Mouse (Mus musculus): ENCODE measurements around the gene Gpr18. TPM values are rescaled to one million over a fixed set of nuclear protein-coding genes. Genes with fewer than 3 reads are reported as not detected.
"Not testable (repeated sequence)": the region's sequence is repeated elsewhere in the genome, so short reads cannot be mapped to it uniquely, and the experiment has no call there.

Gene Gpr18
- total RNA-seq, 2 experiments from 2014 or later: 0.25 TPM; not detected in 1

DNA sequence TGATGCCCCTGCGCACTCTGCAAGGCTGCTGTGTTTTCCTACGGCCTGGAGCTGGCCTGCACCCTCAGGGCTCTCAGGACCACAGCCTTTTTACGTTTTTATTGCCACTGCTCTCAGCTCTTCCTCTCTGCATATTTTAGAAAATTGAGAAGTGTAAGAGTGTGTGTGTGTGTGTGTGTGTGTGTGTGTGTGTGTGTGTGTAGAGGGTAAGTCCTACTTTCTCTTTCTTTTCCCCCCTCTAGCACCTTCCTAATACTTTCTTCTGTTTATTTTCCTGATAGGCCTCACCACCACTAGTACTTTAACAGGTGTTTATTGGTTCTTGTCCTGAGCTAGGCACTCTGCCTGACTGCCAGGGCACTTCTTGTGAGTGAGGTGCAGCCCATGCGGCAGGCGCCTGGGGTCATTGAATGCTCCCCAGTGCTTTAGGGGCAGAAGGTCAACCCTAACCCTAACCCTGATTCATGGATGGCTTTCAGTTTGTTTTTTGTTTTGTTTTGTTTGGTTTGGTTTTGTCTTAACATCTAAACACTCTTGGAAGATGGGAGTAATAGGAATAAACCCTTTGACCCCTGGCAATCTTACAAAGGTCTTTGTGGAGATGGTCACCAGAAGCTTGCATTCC, 21.0 kb downstream of the Gpr18 start:
- no peak for DNase-seq (ENCODE audit: low spot score in 2 of 2)

DNA sequence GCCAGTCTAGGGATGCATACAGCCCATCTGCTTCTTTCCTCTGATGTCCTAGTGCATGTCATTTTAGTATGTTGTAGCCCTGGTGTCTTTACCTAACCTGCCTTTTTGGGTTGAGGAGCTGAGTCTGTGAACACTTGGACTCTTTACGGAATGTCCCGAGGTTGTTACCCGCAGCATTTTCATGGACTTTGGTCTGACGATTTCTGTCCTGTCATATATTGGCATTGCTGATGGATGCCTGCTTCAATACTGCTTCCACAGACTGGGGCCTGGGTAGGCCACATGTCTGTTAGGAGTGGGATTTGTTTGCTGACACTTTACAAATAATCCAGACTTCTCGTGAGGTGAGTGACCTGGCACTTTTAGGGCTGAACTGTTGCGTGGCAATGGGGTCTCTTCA, 21.8 kb downstream of the Gpr18 start:
- DNase-seq (ENCODE audit: low spot score in 2 of 2): no peak

DNA sequence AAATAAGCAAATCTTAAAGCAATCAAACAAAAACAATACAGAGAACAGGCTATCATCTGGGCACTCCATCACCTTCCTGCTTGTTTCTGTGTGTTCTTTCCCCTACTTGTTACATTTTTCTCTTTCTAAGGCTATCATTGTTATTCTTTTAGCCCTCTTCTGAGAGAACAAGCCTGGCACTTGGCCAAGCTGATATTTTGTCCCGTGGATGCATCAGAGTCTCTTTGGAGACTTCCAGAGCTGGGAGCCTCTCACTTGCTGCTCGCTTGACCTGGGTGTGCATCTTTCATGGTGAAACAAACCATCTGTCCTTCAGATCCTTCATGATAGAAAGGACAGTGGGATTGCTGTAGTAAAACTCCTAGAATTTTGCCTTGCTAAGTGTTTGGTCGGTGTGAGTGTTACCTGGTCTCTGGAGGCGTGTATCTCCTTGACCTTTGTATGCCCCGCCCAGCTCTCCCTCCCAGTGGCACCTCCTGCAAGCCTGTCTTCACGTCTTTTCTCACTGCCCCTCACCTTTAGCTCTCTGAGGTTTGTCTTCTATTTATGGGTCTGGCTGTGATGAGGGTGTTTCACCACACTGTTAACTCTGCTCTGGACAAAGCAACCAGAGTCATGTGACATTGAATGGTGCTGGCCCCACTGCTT, 31.3 kb downstream of the Gpr18 start:
- no peak for DNase-seq (ENCODE audit: low spot score in 2 of 2)

GRCm38 (mm10) chr14:121881211-121881610, 34.4 kb downstream of the Gpr18 start:
- DNase-seq (ENCODE audit: low spot score in 2 of 2): no peak

GRCm38 (mm10) chr14:121879266-121879840, 36.2 kb downstream of the Gpr18 start:
- DNase-seq (ENCODE audit: low spot score in 2 of 2): no peak

DNA sequence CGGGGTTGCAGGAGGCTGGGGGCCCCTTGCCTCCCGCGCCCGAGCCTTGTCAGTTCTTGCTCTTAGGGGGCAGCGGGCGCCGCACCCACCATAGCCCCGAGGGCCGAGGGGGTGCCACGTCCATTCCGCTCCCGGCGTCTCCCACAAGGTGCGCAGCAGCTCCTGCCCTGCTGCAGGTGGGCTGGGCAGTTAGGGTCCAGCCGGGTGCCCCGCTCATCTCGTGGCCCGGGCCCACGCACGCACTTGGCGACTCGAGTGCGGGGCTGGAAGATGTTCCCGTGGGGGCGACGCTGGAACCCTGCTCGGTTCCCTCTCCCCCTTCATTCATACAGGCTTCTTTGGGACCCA, 36.7 kb downstream of the Gpr18 start:
- DNase-seq (ENCODE audit: low spot score in 2 of 2): peak in 1 of 2 experiments; percentile 13

DNA sequence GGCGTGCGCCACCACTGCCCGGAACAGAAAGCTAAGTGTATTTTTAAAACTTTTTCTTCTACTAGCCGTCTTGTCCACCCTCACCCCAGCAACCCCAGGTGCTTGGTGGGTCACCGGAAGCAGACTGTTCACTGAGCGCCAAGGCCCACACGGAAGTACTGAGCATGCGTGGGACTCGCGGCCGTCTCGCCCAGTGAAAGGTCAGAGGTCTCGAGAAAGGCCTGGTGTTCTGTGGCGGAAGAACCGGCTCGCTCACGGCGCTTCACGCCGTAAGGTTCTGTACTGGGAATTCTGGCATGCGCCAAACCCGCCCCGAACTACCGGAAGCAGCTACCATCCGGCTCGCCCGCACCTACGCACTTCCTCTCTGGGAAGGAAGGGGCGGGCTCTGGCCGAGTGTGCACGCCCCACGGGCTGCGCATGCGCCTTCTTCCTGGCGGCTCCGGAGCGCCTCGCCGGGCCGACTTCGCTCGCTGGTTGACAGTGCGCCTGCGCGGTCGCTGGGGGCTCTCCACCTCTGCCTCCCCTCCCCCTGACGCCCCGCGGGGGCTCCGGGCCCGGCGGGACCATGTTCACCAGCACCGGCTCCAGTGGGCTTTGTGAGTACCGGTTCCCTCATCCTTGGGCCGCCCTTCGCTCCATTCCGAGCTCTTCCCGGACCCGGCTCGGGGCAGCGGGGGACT, 37.3 kb downstream of the Gpr18 start, which contains the start of gene Ubac2:
TSS of gene Ubac2 (plus strand) at position 445 of the 683 bp plus-strand sequence.
- DNase-seq (ENCODE audit: low spot score in 2 of 2): peak; percentile 96 to 98

DNA sequence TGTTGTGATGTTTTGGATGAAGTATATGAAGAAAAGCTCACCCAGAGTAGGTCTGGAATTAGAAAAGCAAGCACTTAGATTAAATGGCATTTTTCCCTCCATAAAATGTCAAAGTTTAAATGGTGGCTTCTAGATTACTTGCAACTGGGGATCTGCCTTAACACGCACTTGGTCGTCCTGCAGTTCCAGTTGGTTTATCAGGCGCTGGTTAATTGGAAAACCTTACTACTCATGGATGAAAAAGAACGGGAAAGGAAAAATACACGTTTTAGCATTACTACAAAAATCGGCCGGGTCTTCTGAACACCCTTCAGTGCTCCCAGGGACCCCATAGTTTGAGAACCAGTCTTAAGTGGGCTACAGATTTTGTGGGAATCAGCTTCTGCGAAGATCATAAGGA, 37.9 kb downstream of the Gpr18 start:
- no peak for DNase-seq (ENCODE audit: low spot score in 2 of 2)

DNA sequence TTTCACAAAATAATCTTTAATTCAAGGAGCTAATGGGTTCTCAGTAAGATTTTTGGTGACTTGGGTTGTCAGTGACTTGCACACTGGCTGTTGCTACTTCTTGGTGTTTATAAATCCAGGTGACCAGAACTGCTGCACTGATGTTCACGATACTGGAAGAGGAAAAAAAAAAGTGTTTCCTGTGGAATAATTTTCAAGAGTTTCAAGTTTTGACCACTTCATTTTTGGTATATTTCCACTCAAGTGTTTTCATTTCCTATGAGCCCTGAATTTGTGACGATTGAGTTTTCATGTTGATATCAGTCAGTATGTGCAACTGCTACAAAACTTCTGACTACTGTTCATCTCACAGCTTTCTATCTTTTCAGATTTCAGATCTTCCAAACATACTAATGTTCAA, 38.7 kb downstream of the Gpr18 start:
- DNase-seq (ENCODE audit: low spot score in 2 of 2): no peak

DNA sequence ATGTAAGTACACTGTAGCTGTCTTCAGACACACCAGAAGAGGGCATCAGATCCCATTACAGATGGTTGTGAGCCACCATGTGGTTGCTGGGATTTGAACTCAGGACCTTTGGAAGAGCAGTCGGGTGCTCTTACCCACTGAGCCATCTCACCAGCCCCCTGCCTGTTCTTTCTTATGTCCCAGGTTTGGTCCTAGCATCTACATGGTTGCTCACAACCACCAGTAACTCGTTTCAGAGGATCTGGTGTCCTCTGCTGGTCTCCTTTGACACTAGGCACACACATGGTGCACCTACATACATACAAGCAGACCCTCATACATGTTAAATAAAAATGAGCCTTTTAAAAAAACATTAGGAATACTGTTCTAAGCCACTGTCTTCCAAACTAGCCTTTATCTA, 39.4 kb downstream of the Gpr18 start:
- not testable (repeated sequence) for DNase-seq (ENCODE audit: low spot score in 2 of 2)

GRCm38 (mm10) chr14:121873646-121874045, 41.9 kb downstream of the Gpr18 start:
- no peak for DNase-seq (ENCODE audit: low spot score in 2 of 2)

GRCm38 (mm10) chr14:121873172-121873571, 42.4 kb downstream of the Gpr18 start:
- no peak for DNase-seq (ENCODE audit: low spot score in 2 of 2)

GRCm38 (mm10) chr14:121872760-121873159, 42.8 kb downstream of the Gpr18 start:
- DNase-seq (ENCODE audit: low spot score in 2 of 2): no peak

DNA sequence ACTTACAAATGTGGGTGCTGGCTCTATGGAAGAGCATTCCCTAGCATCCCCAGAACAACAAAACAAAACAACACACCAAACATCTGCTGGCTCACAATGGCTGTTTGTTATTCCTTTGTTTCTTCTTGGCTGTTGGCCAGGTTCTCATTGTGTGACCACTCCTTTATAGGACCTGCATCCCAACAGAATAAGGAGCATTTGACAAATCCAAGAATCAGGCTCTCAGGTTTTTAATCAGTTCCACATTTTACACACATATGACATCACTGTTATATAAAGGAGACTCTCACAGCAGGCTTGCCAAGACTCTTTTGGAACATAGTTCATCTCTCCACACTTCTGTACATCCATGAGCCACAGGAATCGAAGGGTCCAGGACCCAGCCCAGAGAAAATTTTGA, 46.5 kb downstream of the Gpr18 start:
- no peak for DNase-seq (ENCODE audit: low spot score in 2 of 2)

DNA sequence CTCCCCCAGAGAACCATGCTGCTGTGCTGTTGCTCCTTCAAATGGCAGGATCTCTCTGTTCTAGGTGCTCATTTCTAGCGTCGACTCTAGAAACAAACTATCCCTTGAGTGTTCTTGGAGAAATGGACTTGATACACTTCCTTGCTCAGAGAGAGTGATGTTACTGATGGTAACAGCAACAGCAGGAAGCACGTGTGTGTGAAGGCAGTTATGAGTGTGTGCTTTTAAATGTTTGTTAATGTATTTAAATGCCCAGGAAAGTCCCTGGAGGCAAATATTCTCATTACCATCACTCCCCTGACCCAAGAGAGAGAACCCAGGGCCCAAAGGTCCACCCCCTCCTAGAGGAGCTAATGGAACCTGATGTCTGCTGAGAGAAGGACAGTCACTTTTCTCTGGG, 49.0 kb downstream of the Gpr18 start:
- no peak for DNase-seq (ENCODE audit: low spot score in 2 of 2)

GRCm38 (mm10) chr14:121865162-121865561, 50.4 kb downstream of the Gpr18 start:
- DNase-seq (ENCODE audit: low spot score in 2 of 2): peak; percentile 18 to 50

Other genes starting within 250 kb of the Gpr18 start
- 10 to 100 TPM; 30.1 to 35.0 TPM for gene Dock9, start 117.9 kb downstream of the Gpr18 start, total RNA-seq (2021)
- 10 to 100 TPM; 33.5 to 33.9 TPM for gene Ubac2, start 37.2 kb downstream of the Gpr18 start, total RNA-seq (2021)
- gene Gpr183, start 49.4 kb upstream of the Gpr18 start, total RNA-seq (2021): under 1 TPM; 0.42 to 0.56 TPM
- gene Timm8a2, start 118.9 kb upstream of the Gpr18 start, total RNA-seq (2021): not detected
- 100 to 1,000 TPM; 134 to 135 TPM for gene Tm9sf2, start 191.3 kb upstream of the Gpr18 start, total RNA-seq (2021)